Mouse (Mus musculus): ENCODE measurements around the gene Stag1. TPM values are rescaled to one million over a fixed set of nuclear protein-coding genes. Genes with fewer than 3 reads are reported as not detected.

Stag1 gene
- polyA plus RNA-seq, 1 experiment: 1.8 TPM

GRCm38 (mm10) chr9:100978666-100979065 lies 381.1 kb downstream of the Stag1 start:
- TF ChIP-seq FLI1 (IDR thresholded peaks at IDR 0.05; ENCODE audit: low read length) (no peak), GATA1 (IDR thresholded peaks at IDR 0.05; ENCODE audit: borderline replicate concordance, low read length) (no peak)

GRCm38 (mm10) chr9:100979260-100979659 lies 381.7 kb downstream of the Stag1 start:
- H3K27me3 ChIP-seq (replicated peaks): no peaks in the 10 kb centered on the region
- H3K4me1 ChIP-seq: peaks cover 11% of the 10 kb centered on the region
- H3K36me3 ChIP-seq (replicated peaks; ENCODE audit: low read length): peaks cover 21% of the 10 kb centered on the region
- peaks cover 12% of the 10 kb centered on the region; the same call in 1 of the 2 replicates for H3K9me3 ChIP-seq
- TF ChIP-seq FLI1 (IDR thresholded peaks at IDR 0.05; ENCODE audit: low read length) (no peak), GATA1 (IDR thresholded peaks at IDR 0.05; ENCODE audit: borderline replicate concordance, low read length) (no peak)
- no peak overlapping the region for H3K4me3 ChIP-seq (replicated peaks)

More at GRCm38 (mm10) chr9:100978666-100979065, 381.1 kb downstream of the Stag1 start:
- H3K27me3 ChIP-seq (replicated peaks): no peaks in the 10 kb centered on the region
- peaks cover 18% of the 10 kb centered on the region for H3K9me3 ChIP-seq
- peaks cover 18% of the 10 kb centered on the region for H3K36me3 ChIP-seq (replicated peaks; ENCODE audit: low read length)
- no peak overlapping the region for H3K4me3 ChIP-seq (replicated peaks)
- peaks cover 11% of the 10 kb centered on the region for H3K4me1 ChIP-seq

- Histone ChIP-seq H3K27me3 (replicated peaks) (no peaks in the 10 kb centered on the region), H3K36me3 (replicated peaks; ENCODE audit: low read length) (peaks cover 52% of the 10 kb centered on the region), H3K4me1 (peaks cover 11% of the 10 kb centered on the region), H3K4me3 (replicated peaks) (no peak overlapping the region), H3K9me3 (no peaks in the 10 kb centered on the region)
- TF ChIP-seq GATA1 (IDR thresholded peaks at IDR 0.05; ENCODE audit: borderline replicate concordance, low read length) (no peak), FLI1 (IDR thresholded peaks at IDR 0.05; ENCODE audit: low read length) (no peak)
Measured at GRCm38 (mm10) chr9:100982786-100983185, 385.2 kb downstream of the Stag1 start.

DNA sequence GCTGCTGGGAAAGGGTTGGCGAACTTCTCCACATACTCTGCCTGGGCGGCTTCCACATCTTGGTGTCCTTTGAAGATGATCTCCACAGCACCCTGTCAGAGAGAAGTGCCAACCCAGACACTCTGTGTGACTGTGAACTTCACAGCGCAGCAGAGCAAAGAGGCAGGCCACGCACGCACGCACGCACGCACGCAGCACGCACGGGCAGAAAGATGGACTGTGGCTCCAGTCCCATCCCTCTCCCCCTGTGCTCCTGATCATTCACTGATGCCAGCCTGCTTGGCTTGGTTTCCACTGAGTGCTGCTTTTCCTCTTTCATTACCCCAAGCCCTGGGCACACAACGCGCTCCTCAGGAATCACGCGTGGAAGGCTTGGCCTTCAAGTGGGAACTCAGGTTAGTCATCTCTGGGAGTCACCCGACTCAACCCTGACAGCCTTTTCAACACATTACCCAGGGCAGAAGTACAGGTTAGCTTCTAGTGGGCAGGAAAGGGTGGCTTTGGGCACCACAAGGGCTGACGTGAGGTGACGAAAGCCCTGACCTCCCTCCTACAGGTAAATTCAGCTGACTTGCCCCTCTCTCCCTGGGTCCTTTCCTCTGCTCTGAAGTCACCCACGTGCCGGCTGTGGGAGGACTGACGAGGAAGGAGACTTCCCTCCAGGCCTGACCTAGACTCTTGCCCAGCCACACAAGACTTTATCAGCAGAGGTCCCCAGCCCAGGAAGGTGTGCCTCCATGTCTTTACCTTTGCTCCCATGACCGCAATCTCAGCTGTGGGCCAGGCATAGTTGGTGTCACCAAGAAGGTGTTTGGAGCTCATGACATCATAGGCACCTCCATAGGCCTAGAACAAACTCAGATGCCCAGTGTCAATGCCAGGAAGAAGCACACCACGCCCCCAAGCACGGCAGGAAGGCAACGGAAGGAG lies 387.0 kb downstream of the Stag1 start:
- peaks cover 62% of the 10 kb centered on the region for H3K36me3 ChIP-seq (replicated peaks; ENCODE audit: low read length)
- no peaks in the 10 kb centered on the region for H3K27me3 ChIP-seq (replicated peaks)
- H3K4me1 ChIP-seq: peaks cover 6% of the 10 kb centered on the region
- no peaks in the 10 kb centered on the region for H3K9me3 ChIP-seq
- no peak for TF ChIP-seq FLI1 (IDR thresholded peaks at IDR 0.05; ENCODE audit: low read length)
- no peak for TF ChIP-seq GATA1 (IDR thresholded peaks at IDR 0.05; ENCODE audit: borderline replicate concordance, low read length)
- no peak overlapping the region for H3K4me3 ChIP-seq (replicated peaks)

GRCm38 (mm10) chr9:100987006-100987405 lies 389.4 kb downstream of the Stag1 start:
- peaks cover 6% of the 10 kb centered on the region for H3K4me1 ChIP-seq
- H3K27me3 ChIP-seq (replicated peaks): no peaks in the 10 kb centered on the region
- no peak overlapping the region for H3K4me3 ChIP-seq (replicated peaks)
- TF ChIP-seq GATA1 (IDR thresholded peaks at IDR 0.05; ENCODE audit: borderline replicate concordance, low read length) (no peak), FLI1 (IDR thresholded peaks at IDR 0.05; ENCODE audit: low read length) (no peak)
- H3K9me3 ChIP-seq: no peaks in the 10 kb centered on the region
- peaks cover 68% of the 10 kb centered on the region for H3K36me3 ChIP-seq (replicated peaks; ENCODE audit: low read length)

DNA sequence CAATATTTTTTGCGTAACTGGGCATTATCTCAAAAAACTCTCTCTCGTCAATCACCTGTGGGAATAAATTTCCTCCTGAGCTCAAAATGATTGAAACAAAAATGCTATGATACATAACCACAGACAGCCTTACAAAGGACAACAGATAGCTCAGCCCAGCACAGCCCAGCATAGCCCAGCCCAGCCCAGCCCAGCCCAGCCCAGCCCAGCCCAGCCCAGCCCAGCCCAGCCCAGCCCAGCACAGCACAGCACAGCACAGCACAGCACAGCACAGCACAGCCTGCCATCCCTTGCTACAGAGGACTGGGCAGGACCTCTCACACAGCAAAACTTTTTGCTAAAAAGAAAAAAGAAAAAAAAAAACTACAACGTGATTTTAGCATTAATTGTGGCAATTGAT lies 390.3 kb downstream of the Stag1 start:
- TF ChIP-seq FLI1 (IDR thresholded peaks at IDR 0.05; ENCODE audit: low read length) (no peak), GATA1 (IDR thresholded peaks at IDR 0.05; ENCODE audit: borderline replicate concordance, low read length) (no peak)
- Histone ChIP-seq H3K9me3 (no peaks in the 10 kb centered on the region), H3K27me3 (replicated peaks) (no peaks in the 10 kb centered on the region), H3K4me1 (peaks cover 1% of the 10 kb centered on the region), H3K4me3 (replicated peaks) (no peak overlapping the region), H3K36me3 (replicated peaks; ENCODE audit: low read length) (peaks cover 68% of the 10 kb centered on the region)

DNA sequence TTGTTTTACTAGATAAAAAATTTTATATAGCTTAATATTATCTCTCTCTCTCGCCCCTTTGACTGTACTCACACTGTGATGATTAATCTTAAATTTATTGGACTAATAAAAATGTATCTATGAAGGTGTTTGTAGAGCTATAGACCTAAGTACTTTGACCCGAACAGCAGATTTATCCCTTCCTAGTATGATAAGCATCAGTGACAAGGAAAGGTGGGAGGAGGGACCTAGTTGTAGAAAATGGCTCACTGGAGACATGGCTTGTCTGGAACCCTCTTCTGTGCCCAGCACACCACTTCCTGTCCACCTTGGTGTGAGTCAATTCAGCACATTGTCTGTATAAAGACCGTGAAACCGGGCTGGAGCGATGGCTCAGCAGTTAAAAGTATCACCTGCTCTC lies 393.0 kb downstream of the Stag1 start:
- H3K36me3 ChIP-seq (replicated peaks; ENCODE audit: low read length): peaks cover 72% of the 10 kb centered on the region
- no peaks in the 10 kb centered on the region for H3K9me3 ChIP-seq
- peaks cover 18% of the 10 kb centered on the region for H3K4me1 ChIP-seq
- H3K27me3 ChIP-seq (replicated peaks): no peaks in the 10 kb centered on the region
- no peak overlapping the region for H3K4me3 ChIP-seq (replicated peaks)
- no peak for TF ChIP-seq FLI1 (IDR thresholded peaks at IDR 0.05; ENCODE audit: low read length)
- TF ChIP-seq GATA1 (IDR thresholded peaks at IDR 0.05; ENCODE audit: borderline replicate concordance, low read length): no peak

GRCm38 (mm10) chr9:100991321-100991720 lies 393.7 kb downstream of the Stag1 start:
- TF ChIP-seq FLI1 (IDR thresholded peaks at IDR 0.05; ENCODE audit: low read length): no peak
- no peak for TF ChIP-seq GATA1 (IDR thresholded peaks at IDR 0.05; ENCODE audit: borderline replicate concordance, low read length)
- no peak overlapping the region for H3K4me3 ChIP-seq (replicated peaks)
- H3K27me3 ChIP-seq (replicated peaks): no peaks in the 10 kb centered on the region
- H3K9me3 ChIP-seq: no peaks in the 10 kb centered on the region
- H3K4me1 ChIP-seq: peaks cover 25% of the 10 kb centered on the region
- peaks cover 73% of the 10 kb centered on the region for H3K36me3 ChIP-seq (replicated peaks; ENCODE audit: low read length)

GRCm38 (mm10) chr9:100992191-100992590 lies 394.6 kb downstream of the Stag1 start:
- H3K4me1 ChIP-seq: peaks cover 29% of the 10 kb centered on the region

GRCm38 (mm10) chr9:100993937-100994336 lies 396.3 kb downstream of the Stag1 start:
- Histone ChIP-seq H3K36me3 (replicated peaks; ENCODE audit: low read length) (peaks cover 73% of the 10 kb centered on the region), H3K4me3 (replicated peaks) (no peak overlapping the region), H3K4me1 (peaks cover 29% of the 10 kb centered on the region), H3K9me3 (no peaks in the 10 kb centered on the region), H3K27me3 (replicated peaks) (no peaks in the 10 kb centered on the region)
- TF ChIP-seq GATA1 (IDR thresholded peaks at IDR 0.05; ENCODE audit: borderline replicate concordance, low read length) (no peak), FLI1 (IDR thresholded peaks at IDR 0.05; ENCODE audit: low read length) (no peak)

More at GRCm38 (mm10) chr9:100992191-100992590, 394.6 kb downstream of the Stag1 start:
- TF ChIP-seq GATA1 (IDR thresholded peaks at IDR 0.05; ENCODE audit: borderline replicate concordance, low read length): no peak
- no peak for TF ChIP-seq FLI1 (IDR thresholded peaks at IDR 0.05; ENCODE audit: low read length)
- Histone ChIP-seq H3K36me3 (replicated peaks; ENCODE audit: low read length) (peaks cover 68% of the 10 kb centered on the region), H3K4me3 (replicated peaks) (no peak overlapping the region), H3K27me3 (replicated peaks) (no peaks in the 10 kb centered on the region), H3K9me3 (no peaks in the 10 kb centered on the region)

Measured in megakaryocyte, embryonic 14.5 days (primary cell).